Mouse (Mus musculus) cerebellum, adult 2 months (tissue): Measurements from ENCODE around the gene Unc5c.

Experiments used
- CTCF ChIP-seq: fragments of 200-500 bp; IDR thresholded peaks from 2 replicates; pipeline ENCODE4 v1.5.1; 2011; ENCODE audit warnings: low read depth, mild to moderate bottlenecking, control low read depth, low read length, moderate library complexity, borderline replicate concordance; ENCODE audit not compliant: insufficient read depth
- POLR2A ChIP-seq: fragments of 200-500 bp; IDR thresholded peaks from 2 replicates; pipeline ENCODE4 v1.6.1; 2011; ENCODE audit warnings: low read length, control low read depth, borderline replicate concordance; ENCODE audit not compliant: insufficient read depth

GRCm38 (mm10) chr3:141691418-141691817, 226.4 kb downstream of the Unc5c start:
- no peak for TF ChIP-seq CTCF
- no peak for TF ChIP-seq POLR2A
